Mouse (Mus musculus) embryonic stem cell, embryonic (primary cell): ENCODE measurements around the gene Cd80.

ENCODE experiments used
- CTCF ChIA-PET, 4 experiments: fragments of 300-600 bp in 2 of 4; fragments of 350-600 bp in 2 of 4; sonication (Branson Sonifier 250); formaldehyde crosslinking; loops; one replicate each; lab custom pipeline; 2022; ENCODE audit warnings: inconsistent platforms in 2 of 4; lab: Charles Lee
- POLR2A ChIA-PET, 4 experiments: fragments of 300-600 bp in 2 of 4; fragments of 350-600 bp in 2 of 4; sonication (Branson Sonifier 250); formaldehyde crosslinking; loops; one replicate each; lab custom pipeline; 2022; ENCODE audit warnings: antibody characterized with exemption in 4 of 4, inconsistent platforms in 1 of 4; lab: Charles Lee

Gene Cd80

GRCm38 (mm10) chr16:38458600-38459280 lies 3.4 kb downstream of the Cd80 start:
- CTCF ChIA-PET = interaction anchor here in 2 of 4 experiments (0.6 to 1.1 kb wide), 4 partner anchors 24 to 84 kb away, joined by 3 to 4 read pairs (median 4); no protein-coding TSS in a partner anchor
- POLR2A ChIA-PET = interaction anchor here (0.6 to 25.5 kb wide), 37 partner anchors 3 to 172 kb away, joined by 3 to 500 read pairs (median 4); partner anchors contain the start of genes Cox17 (in 2 of the 4), Gm21987 (in 2 of the 4), Maats1 (in 2 of the 4) and Adprh (in 1 of the 4)

- POLR2A ChIA-PET = interaction anchor here in 3 of 4 experiments (0.5 to 25.5 kb wide), 14 partner anchors 2 to 625 kb away, joined by 3 to 500 read pairs (median 6); partner anchors contain the start of genes Adprh (in 1 of the 3) and Cd80 (in 1 of the 3)
- CTCF ChIA-PET = no interaction called here
Observed at GRCm38 (mm10) chr16:38459990-38460389, 4.6 kb downstream of the Cd80 start.

GRCm38 (mm10) chr16:38461749-38462148 lies 6.4 kb downstream of the Cd80 start:
- CTCF ChIA-PET = no interaction called here
- POLR2A ChIA-PET = interaction anchor here in 3 of 4 experiments (0.5 to 24.5 kb wide), 8 partner anchors 9 to 202 kb away, joined by 3 to 500 read pairs (median 4); partner anchors contain the start of genes Adprh (in 2 of the 3), Cd80 (in 1 of the 3), Maats1 (in 1 of the 3) and Pla1a (in 1 of the 3)

GRCm38 (mm10) chr16:38462161-38462560 lies 6.8 kb downstream of the Cd80 start:
- POLR2A ChIA-PET = interaction anchor here in 3 of 4 experiments (0.7 to 24.5 kb wide), 7 partner anchors 10 to 120 kb away, joined by 3 to 500 read pairs (median 4); partner anchors contain the start of genes Adprh (in 2 of the 3), Cd80 (in 1 of the 3), Maats1 (in 1 of the 3) and Pla1a (in 1 of the 3)
- CTCF ChIA-PET = interaction anchor here in 1 of 4 experiments (0.6 kb wide), 1 partner anchor 86 kb away, joined by 5 read pairs; no protein-coding TSS in a partner anchor

GRCm38 (mm10) chr16:38463305-38463704 lies 7.9 kb downstream of the Cd80 start:
- CTCF ChIA-PET = no interaction called here
- POLR2A ChIA-PET = interaction anchor here in 3 of 4 experiments (0.9 to 24.5 kb wide), 6 partner anchors 10 to 63 kb away, joined by 3 to 500 read pairs (median 4); partner anchors contain the start of genes Adprh (in 2 of the 3) and Cd80 (in 1 of the 3)

- POLR2A ChIA-PET = interaction anchor here in 2 of 4 experiments (1.0 to 24.5 kb wide), 4 partner anchors 9 to 25 kb away, joined by 3 to 500 read pairs (median 4); partner anchors contain the start of genes Adprh (in 1 of the 2) and Cd80 (in 1 of the 2)
- CTCF ChIA-PET = interaction anchor here in 3 of 4 experiments (0.6 to 1.2 kb wide), 3 partner anchors 17 to 1660 kb away, joined by 3 to 4 read pairs (median 3); no protein-coding TSS in a partner anchor
Observed at GRCm38 (mm10) chr16:38466089-38466488, 10.7 kb downstream of the Cd80 start.

- ChIA-PET CTCF (interaction anchor here (0.6 to 1.8 kb wide), 7 partner anchors 10 to 1661 kb away, joined by 3 to 5 read pairs (median 3); no protein-coding TSS in a partner anchor), POLR2A (interaction anchor here (0.6 to 24.5 kb wide), 24 partner anchors 8 to 125 kb away, joined by 3 to 500 read pairs (median 5); partner anchors contain the start of genes Adprh (in 2 of the 4), Cd80 (in 2 of the 4), Cox17 (in 1 of the 4) and Gm21987 (in 1 of the 4))
Observed at GRCm38 (mm10) chr16:38467091-38467916, 11.9 kb downstream of the Cd80 start.

- POLR2A ChIA-PET = interaction anchor here (0.6 to 24.5 kb wide), 30 partner anchors 8 to 402 kb away, joined by 3 to 500 read pairs (median 4); partner anchors contain the start of genes Adprh (in 3 of the 4), Cd80 (in 2 of the 4), Cox17 (in 1 of the 4) and Gm21987 (in 1 of the 4)
- CTCF ChIA-PET = interaction anchor here (0.5 to 1.8 kb wide), 9 partner anchors 11 to 219 kb away, joined by 3 to 8 read pairs (median 4); no protein-coding TSS in a partner anchor
Observed at GRCm38 (mm10) chr16:38467917-38468705, 12.8 kb downstream of the Cd80 start.

- POLR2A ChIA-PET = interaction anchor here (0.7 to 24.5 kb wide), 24 partner anchors 8 to 403 kb away, joined by 3 to 500 read pairs (median 4); partner anchors contain the start of genes Adprh (in 4 of the 4), Cd80 (in 2 of the 4), Cox17 (in 1 of the 4) and Gm21987 (in 1 of the 4)
- CTCF ChIA-PET = interaction anchor here in 3 of 4 experiments (0.5 to 1.8 kb wide), 7 partner anchors 12 to 220 kb away, joined by 3 to 8 read pairs (median 5); no protein-coding TSS in a partner anchor
Observed at GRCm38 (mm10) chr16:38468706-38469018, 13.3 kb downstream of the Cd80 start.

GRCm38 (mm10) chr16:38469437-38469836 lies 14.1 kb downstream of the Cd80 start:
- ChIA-PET CTCF (interaction anchor here in 3 of 4 experiments (0.6 to 1.4 kb wide), 3 partner anchors 15 to 228 kb away, joined by 3 to 4 read pairs (median 4); no protein-coding TSS in a partner anchor), POLR2A (interaction anchor here in 3 of 4 experiments (0.6 to 24.5 kb wide), 19 partner anchors 10 to 127 kb away, joined by 3 to 500 read pairs (median 4); partner anchors contain the start of genes Adprh (in 3 of the 3), Cd80 (in 2 of the 3), Cox17 (in 2 of the 3) and Gm21987 (in 2 of the 3))

- ChIA-PET CTCF (interaction anchor here (0.5 to 1.9 kb wide), 16 partner anchors 8 to 377 kb away, joined by 3 to 14 read pairs (median 4); partner anchors contain the start of genes Adprh (in 1 of the 4), Cox17 (in 1 of the 4) and Gm21987 (in 1 of the 4)), POLR2A (interaction anchor here (0.5 to 24.5 kb wide), 56 partner anchors 8 to 497 kb away, joined by 3 to 500 read pairs (median 4); partner anchors contain the start of genes Adprh (in 2 of the 4), Cox17 (in 2 of the 4), Gm21987 (in 2 of the 4) and Maats1 (in 2 of the 4))
Observed at GRCm38 (mm10) chr16:38471697-38472506, 16.5 kb downstream of the Cd80 start.

- ChIA-PET CTCF (interaction anchor here in 2 of 4 experiments (0.6 to 1.6 kb wide), 5 partner anchors 34 to 125 kb away, joined by 3 to 5 read pairs (median 3); partner anchors contain the start of genes Cox17 (in 1 of the 2) and Gm21987 (in 1 of the 2)), POLR2A (interaction anchor here (0.9 to 24.5 kb wide), 22 partner anchors 10 to 165 kb away, joined by 3 to 500 read pairs (median 5); partner anchors contain the start of genes Adprh (in 2 of the 4), Timmdc1 (in 2 of the 4), Cd80 (in 1 of the 4) and Cox17 (in 1 of the 4))
Observed at GRCm38 (mm10) chr16:38472507-38472873, 17.1 kb downstream of the Cd80 start.

GRCm38 (mm10) chr16:38473661-38474060 lies 18.3 kb downstream of the Cd80 start:
- POLR2A ChIA-PET = interaction anchor here in 2 of 4 experiments (0.7 to 24.5 kb wide), 5 partner anchors 9 to 126 kb away, joined by 3 to 500 read pairs (median 4); partner anchors contain the start of genes Adprh (in 1 of the 2), Cd80 (in 1 of the 2), Cox17 (in 1 of the 2) and Gm21987 (in 1 of the 2)
- CTCF ChIA-PET = interaction anchor here in 1 of 4 experiments (1.0 kb wide), 1 partner anchor 33 kb away, joined by 4 read pairs; no protein-coding TSS in a partner anchor

GRCm38 (mm10) chr16:38474677-38475286 lies 19.4 kb downstream of the Cd80 start:
- ChIA-PET POLR2A (interaction anchor here in 2 of 4 experiments (1.4 to 3.1 kb wide), 2 partner anchors 29 kb away, joined by 6 to 18 read pairs; no protein-coding TSS in a partner anchor), CTCF (interaction anchor here in 1 of 4 experiments (0.7 kb wide), 1 partner anchor 84 kb away, joined by 4 read pairs; the partner anchor contains the start of gene Tmem39a)
